Mouse (Mus musculus): ENCODE data around the gene Nup88. TPM values are rescaled to one million over a fixed set of nuclear protein-coding genes. Genes with fewer than 3 reads are reported as not detected.

The Nup88 gene
- polyA plus RNA-seq, 2 experiments: 115 to 120 TPM

DNA sequence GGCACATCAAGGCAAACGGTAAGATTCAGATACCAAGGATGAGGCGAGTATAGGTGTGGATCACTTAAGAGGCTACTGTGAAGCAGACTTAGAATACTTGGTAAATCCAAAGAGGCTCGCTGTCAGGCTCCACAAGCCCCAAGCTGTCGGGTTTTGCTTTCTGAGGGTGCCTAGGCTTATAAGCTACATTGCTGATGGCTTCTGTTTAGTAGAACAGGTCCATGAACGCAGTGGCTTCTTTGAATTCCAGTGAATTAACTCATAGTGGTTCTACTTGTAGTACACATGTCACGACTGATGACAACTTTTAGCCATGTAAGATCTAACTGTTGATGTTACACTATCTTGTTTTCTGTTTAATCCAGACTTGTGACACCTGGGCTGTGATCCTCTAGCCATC lies 7.5 kb upstream of the Nup88 start:
- Histone ChIP-seq H3K4me1 (ENCODE audit: control insufficient read depth, insufficient read depth, low read length) (peaks cover 6% of the 10 kb centered on the region; the same call in 1 of the 2 replicates), H3K4me3 (replicated peaks; ENCODE audit: low read length) (no peak overlapping the region), H3K9ac (ENCODE audit: low read depth, low read length, severe bottlenecking) (no peak overlapping the region), H3K36me3 (ENCODE audit: control insufficient read depth, insufficient read depth, low read length) (peaks cover 77% of the 10 kb centered on the region), H3K27me3 (ENCODE audit: control insufficient read depth, insufficient read depth, low read length) (no peaks in the 10 kb centered on the region), H3K9me3 (ENCODE audit: control insufficient read depth, low read length) (no peaks in the 10 kb centered on the region), H3K4me2 (replicated peaks; ENCODE audit: low read depth, low read length, severe bottlenecking) (no peak overlapping the region), H3K27ac (replicated peaks; ENCODE audit: low read depth, low read length) (no peak overlapping the region)
- 92% methylated on average over 6 of the region's 6 CpGs for WGBS
- DNase-seq (ENCODE audit: low spot score): no peak
- ATAC-seq (ENCODE audit: low FRiP score, low read depth): no peak
- TF ChIP-seq POLR2A (IDR thresholded peaks at IDR 0.05; ENCODE audit: borderline replicate concordance, extremely low read depth, insufficient read depth, insufficient read length): no peak

DNA sequence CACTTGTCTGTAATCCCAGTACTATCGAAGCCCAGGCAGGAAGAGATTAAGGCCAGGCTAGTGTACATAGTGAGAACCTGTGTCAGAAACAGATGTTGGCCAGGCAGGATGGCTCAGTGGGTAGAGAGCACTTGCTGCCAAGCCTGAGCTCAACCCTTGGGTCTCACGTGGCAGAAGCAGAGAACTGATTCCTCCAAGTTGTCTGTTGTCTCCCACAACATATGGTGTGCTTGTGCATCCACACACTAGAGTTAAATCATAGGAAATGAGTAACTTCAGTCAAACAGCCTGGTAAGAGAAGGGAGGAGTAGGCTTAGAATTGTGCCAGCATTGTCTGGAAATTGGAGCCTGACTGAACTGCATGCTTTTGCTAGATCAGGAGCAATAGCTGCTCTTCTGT lies 5.4 kb upstream of the Nup88 start:
- Histone ChIP-seq H3K9ac (ENCODE audit: low read depth, low read length, severe bottlenecking) (no peak overlapping the region), H3K4me1 (ENCODE audit: control insufficient read depth, insufficient read depth, low read length) (peaks cover 5% of the 10 kb centered on the region; the same call in 1 of the 2 replicates), H3K9me3 (ENCODE audit: control insufficient read depth, low read length) (no peaks in the 10 kb centered on the region), H3K36me3 (ENCODE audit: control insufficient read depth, insufficient read depth, low read length) (peaks cover 66% of the 10 kb centered on the region), H3K27ac (replicated peaks; ENCODE audit: low read depth, low read length) (no peak overlapping the region), H3K4me3 (replicated peaks; ENCODE audit: low read length) (no peak overlapping the region), H3K27me3 (ENCODE audit: control insufficient read depth, insufficient read depth, low read length) (no peaks in the 10 kb centered on the region), H3K4me2 (replicated peaks; ENCODE audit: low read depth, low read length, severe bottlenecking) (no peak overlapping the region)
- TF ChIP-seq POLR2A (IDR thresholded peaks at IDR 0.05; ENCODE audit: borderline replicate concordance, extremely low read depth, insufficient read depth, insufficient read length): no peak
- no peak for DNase-seq (ENCODE audit: low spot score)
- ATAC-seq (ENCODE audit: low FRiP score, low read depth): no peak
- 64% methylated on average over 2 of the region's 2 CpGs for WGBS

DNA sequence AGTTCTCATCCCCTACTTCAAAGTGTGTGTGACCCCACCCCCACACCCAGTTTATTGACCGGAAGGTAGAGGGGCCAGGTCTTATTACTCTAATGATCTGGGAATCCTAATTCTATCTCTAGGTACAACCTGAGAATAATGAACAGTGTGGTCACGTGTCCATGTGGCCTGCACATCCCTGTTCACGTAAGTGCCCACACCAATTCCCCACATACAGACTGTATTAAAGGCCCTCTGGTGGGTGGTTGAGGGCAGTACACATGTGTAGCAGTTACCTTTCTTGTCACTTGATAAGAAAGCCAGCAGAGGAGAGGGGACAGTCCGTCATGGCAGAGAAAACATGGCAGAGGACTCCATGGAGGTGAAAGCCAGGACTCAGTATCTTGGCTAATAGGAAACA lies 4.2 kb upstream of the Nup88 start:
- Histone ChIP-seq H3K4me3 (replicated peaks; ENCODE audit: low read length) (no peak overlapping the region), H3K4me2 (replicated peaks; ENCODE audit: low read depth, low read length, severe bottlenecking) (no peak overlapping the region), H3K9me3 (ENCODE audit: control insufficient read depth, low read length) (no peaks in the 10 kb centered on the region), H3K27me3 (ENCODE audit: control insufficient read depth, insufficient read depth, low read length) (no peaks in the 10 kb centered on the region), H3K36me3 (ENCODE audit: control insufficient read depth, insufficient read depth, low read length) (peaks cover 55% of the 10 kb centered on the region), H3K27ac (replicated peaks; ENCODE audit: low read depth, low read length) (no peak overlapping the region), H3K4me1 (ENCODE audit: control insufficient read depth, insufficient read depth, low read length) (peaks cover 5% of the 10 kb centered on the region; the same call in 1 of the 2 replicates), H3K9ac (ENCODE audit: low read depth, low read length, severe bottlenecking) (no peak overlapping the region)
- 77% methylated on average over 4 of the region's 4 CpGs for WGBS
- ATAC-seq (ENCODE audit: low FRiP score, low read depth) (no peak), DNase-seq (ENCODE audit: low spot score) (no peak)
- TF ChIP-seq POLR2A (IDR thresholded peaks at IDR 0.05; ENCODE audit: borderline replicate concordance, extremely low read depth, insufficient read depth, insufficient read length): no peak

DNA sequence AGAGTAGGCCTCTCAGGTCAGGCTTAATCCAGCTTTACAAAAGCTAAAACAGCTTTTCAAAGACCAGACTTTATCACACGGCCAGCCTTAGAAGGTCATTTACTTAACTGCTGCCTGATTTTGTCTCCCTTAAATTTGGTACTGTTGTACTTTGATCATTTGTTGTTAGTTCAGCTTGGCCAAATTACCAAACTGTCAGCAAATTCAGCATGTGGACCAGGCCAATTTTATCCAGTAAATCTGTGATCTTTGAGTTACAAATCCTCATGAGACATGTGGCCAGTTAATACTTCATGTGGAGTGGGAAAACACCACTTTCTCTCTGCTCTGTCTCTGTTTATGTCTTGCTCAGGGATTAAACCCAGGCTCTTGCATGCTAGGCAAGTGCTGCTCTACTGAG lies 2.8 kb upstream of the Nup88 start:
- no peak for DNase-seq (ENCODE audit: low spot score)
- H3K4me1 ChIP-seq (ENCODE audit: control insufficient read depth, insufficient read depth, low read length): peaks cover 13% of the 10 kb centered on the region
- H3K36me3 ChIP-seq (ENCODE audit: control insufficient read depth, insufficient read depth, low read length): peaks cover 44% of the 10 kb centered on the region
- no peaks in the 10 kb centered on the region for H3K27me3 ChIP-seq (ENCODE audit: control insufficient read depth, insufficient read depth, low read length)
- no peak for ATAC-seq (ENCODE audit: low FRiP score, low read depth)
- no peak overlapping the region for H3K27ac ChIP-seq (replicated peaks; ENCODE audit: low read depth, low read length)
- WGBS: 65% methylated on average over 1 of the region's 1 CpGs
- TF ChIP-seq POLR2A (IDR thresholded peaks at IDR 0.05; ENCODE audit: borderline replicate concordance, extremely low read depth, insufficient read depth, insufficient read length): no peak
- H3K9ac ChIP-seq (ENCODE audit: low read depth, low read length, severe bottlenecking): no peak overlapping the region
- no peaks in the 10 kb centered on the region for H3K9me3 ChIP-seq (ENCODE audit: control insufficient read depth, low read length)
- no peak overlapping the region for H3K4me3 ChIP-seq (replicated peaks; ENCODE audit: low read length)
- no peak overlapping the region for H3K4me2 ChIP-seq (replicated peaks; ENCODE audit: low read depth, low read length, severe bottlenecking)

DNA sequence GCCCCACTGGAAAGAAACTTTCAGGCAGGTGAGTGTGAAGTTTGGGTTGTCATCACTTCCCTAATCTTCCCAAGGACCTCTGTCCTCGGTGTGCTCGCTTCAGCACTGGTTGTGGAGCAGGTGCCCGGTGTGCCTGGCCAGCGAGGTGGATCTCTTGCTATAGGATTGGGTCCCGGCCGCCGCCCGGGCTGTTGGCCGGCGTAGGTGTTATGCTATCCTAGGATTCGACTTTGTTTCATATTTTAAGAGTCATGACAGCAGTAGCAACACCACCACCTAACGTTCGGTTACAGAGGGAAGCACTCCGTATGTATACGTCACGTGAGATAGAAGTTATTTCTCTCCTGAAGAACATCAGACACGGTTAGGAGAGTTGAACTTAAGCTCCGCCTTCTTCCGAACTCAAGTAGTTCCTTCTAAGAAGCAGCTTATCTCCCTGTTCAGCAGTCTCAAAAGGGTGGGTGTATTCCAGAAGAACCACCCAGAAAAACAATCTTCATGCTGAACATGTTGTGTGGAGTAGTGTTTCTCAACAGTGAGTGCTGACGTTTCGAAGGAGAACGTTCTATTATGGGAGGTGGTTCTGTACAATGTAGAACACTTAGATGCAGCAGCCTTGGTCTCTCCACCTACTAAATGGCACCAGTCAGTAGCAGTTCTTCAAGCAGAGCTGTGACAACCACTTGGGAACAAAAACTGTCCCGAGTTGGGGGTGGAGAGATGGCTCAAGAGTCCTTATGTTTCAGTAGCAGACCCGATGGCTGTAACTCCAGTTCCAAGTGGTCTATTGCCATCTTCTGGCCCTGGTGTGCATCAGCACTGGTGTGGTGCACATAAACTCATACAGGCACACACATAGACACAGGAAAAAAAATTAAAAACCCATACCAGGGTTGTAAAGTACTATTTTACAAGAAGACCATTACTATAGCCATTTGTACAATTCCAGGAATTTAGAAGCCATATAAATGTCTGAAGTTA lies 1.1 kb upstream of the Nup88 start:
- peaks cover 13% of the 10 kb centered on the region for H3K4me1 ChIP-seq (ENCODE audit: control insufficient read depth, insufficient read depth, low read length)
- 0 out of 2 replicates have a peak overlapping the region, but pooled peaks have one; percentile 77 for H3K27ac ChIP-seq (replicated peaks; ENCODE audit: low read depth, low read length)
- peak overlapping the region; percentile 62 for H3K4me2 ChIP-seq (replicated peaks; ENCODE audit: low read depth, low read length, severe bottlenecking)
- WGBS: 17% methylated on average over 24 of the region's 24 CpGs
- H3K27me3 ChIP-seq (ENCODE audit: control insufficient read depth, insufficient read depth, low read length): no peaks in the 10 kb centered on the region
- H3K9ac ChIP-seq (ENCODE audit: low read depth, low read length, severe bottlenecking): peak overlapping the region; percentile 46
- peak overlapping the region; percentile 98 for H3K4me3 ChIP-seq (replicated peaks; ENCODE audit: low read length)
- TF ChIP-seq POLR2A (IDR thresholded peaks at IDR 0.05; ENCODE audit: borderline replicate concordance, extremely low read depth, insufficient read depth, insufficient read length): no peak
- no peaks in the 10 kb centered on the region for H3K9me3 ChIP-seq (ENCODE audit: control insufficient read depth, low read length)
- H3K36me3 ChIP-seq (ENCODE audit: control insufficient read depth, insufficient read depth, low read length): peaks cover 38% of the 10 kb centered on the region
- no peak for DNase-seq (ENCODE audit: low spot score)
- ATAC-seq (ENCODE audit: low FRiP score, low read depth): peak; percentile 10
